Mouse (Mus musculus): ENCODE results near the gene Fam83e.

Gene Fam83e

DNA sequence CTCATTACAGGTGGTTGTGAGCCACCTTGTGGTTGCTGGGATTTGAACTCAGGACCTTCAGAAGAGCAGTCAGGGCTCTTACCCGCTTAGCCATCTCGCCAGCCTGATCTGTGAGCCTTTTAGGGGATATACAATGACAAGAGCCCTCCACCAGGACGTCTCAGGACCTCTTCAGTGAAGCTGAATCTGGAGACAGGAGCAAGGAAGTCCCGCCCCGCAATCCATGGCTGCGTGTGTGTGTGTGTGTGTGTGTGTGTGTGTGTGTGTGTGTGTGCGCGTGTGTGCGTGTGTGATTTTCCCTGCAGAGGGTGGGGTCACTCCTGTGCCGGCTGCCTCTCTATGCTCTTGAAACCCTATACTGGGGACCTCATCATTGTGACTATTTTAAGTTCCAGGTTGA, 18.8 kb downstream of the Fam83e start:
- DNase-seq (ENCODE audit: low read depth, low spot score): no peak

DNA sequence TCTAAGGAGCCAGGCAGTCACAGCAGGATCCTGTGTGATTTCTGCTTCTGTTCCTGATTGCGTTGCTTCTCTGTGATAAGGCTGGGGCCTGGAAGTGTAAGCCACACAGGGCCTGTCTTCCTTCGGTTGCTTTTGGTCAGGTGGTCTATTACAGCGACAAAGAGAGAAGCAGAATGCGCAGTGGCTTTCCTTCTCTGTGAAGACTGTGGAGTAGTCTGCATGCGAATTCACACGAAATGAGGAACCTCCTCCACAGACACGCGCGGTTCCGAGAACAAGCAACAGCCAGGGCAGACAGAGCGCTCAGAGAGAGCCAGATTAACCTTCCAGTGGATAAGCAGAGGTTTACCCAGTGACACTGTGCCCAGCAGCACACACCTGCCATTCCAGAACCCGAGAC, 20.3 kb downstream of the Fam83e start:
- peak; percentile 22 for DNase-seq (ENCODE audit: low read depth, low spot score)

DNA sequence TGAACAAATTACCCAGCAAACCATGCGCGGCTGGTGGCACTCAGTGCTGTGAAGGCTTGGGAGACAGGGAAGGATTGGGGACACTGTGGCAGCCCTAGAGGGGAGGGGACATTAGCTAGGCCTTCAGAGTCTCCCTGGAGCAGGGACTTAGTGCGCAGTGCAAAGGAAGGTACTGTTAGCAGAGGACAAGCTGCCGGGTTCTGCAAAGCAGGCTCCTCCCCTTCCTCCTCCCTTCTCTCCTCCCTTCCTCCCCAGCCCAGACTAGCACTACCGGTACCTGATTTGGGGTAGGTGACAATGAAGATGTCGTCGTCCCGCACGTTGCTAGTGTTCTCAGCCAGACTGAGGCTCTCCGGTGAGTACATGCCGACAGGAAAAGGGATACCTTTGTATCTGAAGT, 20.8 kb downstream of the Fam83e start:
- peak; percentile 63 for DNase-seq (ENCODE audit: low read depth, low spot score)

DNA sequence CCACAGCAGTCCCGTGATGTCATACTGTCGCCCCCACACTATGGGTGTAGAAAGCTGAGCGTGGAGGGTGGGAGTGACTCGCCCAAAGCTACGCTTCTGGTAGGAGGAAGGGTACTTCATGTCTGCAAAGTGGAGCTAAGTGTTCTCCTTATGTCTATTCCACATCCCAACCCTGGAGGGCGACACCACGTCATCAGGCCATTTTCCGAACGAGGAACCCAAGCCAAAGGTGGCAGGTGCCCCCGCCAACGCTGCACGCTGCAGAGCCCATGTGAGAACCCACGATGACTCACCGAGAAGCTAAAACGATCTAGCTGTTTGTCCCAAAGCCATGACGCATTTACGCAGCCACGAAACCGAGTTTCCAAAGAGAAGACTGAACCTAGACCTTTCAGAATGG, 21.3 kb downstream of the Fam83e start:
- peak; percentile 86 for DNase-seq (ENCODE audit: low read depth, low spot score)

DNA sequence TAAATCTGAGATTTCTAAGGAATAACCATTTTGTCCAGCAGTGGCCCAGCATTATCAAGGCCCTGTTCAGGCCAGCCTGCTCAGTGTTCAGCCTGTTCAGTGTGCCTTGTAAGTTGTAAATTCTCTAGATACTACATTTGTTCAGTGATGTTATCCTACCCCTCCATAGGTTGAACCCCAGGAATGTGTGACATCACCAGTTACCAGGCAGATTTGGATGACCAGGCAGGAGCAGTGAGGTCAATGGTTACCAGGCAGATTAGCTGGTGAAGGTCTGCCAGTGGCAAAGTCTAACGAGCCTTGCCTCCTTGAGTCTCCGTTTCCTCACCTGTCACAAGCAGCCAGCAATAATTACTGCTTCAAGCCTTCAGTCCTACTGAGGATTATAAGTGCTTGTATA, 23.4 kb downstream of the Fam83e start:
- peak; percentile 70 for DNase-seq (ENCODE audit: low read depth, low spot score)

DNA sequence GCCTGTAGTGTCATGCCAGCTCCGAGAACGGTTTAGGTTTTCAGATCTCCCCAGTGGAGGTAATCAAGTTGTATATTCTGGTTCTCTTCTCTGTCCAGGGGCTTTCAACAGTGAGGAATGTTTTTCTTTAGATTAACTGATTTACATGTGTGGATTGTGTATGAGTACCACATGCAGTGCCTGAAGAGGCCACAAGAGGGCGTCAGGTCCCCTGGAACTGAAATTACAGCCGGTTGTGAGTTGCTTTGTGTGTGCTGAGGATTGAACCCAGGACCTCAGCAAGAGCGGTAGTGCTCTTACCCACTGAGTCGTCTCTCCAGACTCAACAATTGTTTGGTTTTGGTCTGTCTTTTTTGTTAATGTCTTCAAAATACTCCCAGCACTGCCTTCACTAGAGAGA, 25.5 kb downstream of the Fam83e start:
- no peak for DNase-seq (ENCODE audit: low read depth, low spot score)

DNA sequence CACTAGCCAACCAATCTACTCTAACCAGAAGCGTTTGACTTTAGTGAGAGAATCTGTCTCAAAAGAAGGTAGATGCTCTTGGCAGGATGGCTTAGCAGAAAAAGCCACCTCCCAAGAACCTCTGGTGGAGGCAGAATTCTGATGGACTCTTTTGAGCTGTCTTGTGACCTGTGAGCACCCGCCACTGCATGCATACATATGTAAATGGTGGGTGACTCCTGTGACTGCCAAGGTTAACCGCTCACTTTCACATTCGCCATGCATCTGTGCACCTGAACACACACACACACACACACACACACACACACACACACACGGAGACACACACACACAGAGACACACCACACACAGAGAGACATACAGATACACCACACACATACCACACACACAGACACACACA, 26.4 kb downstream of the Fam83e start:
- no peak for DNase-seq (ENCODE audit: low read depth, low spot score)

DNA sequence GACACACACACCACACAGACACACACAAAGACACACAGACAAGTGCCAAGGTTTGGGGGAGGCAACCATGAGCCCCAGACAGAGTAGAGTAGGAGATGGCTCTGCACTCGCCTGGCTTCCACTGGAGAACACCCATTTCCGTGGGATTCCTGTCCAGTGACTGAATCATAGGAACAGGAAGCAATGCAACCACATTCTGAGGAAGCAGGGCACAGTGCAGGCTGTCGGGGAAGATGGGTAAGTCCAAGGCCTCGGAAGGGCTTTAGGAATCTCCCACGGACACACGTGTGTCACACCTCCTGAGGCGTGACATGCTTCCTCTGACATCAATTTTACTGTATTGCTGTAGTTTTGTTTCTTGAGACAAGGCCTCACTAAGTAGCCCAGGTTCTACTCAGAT, 27.1 kb downstream of the Fam83e start:
- no peak for DNase-seq (ENCODE audit: low read depth, low spot score)

DNA sequence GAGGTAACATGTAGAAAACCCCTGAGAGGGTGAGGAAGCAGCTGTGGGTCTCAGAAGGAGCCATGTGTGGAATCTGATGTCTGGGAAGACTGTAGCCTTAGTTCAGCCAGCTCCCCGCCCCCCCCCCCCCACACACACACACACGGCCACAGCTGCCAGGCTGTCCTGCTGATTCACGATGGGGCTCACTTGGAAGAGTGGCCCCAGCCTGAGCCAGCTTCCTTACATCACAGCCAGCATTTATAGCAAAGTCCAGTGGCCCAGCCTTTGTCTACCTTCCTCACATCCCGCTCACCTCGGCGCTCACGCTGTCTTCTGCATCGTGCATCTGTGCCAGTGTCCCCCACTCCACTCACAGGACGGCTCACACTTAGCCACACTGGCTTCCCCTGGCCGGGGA, 28.4 kb downstream of the Fam83e start:
- no peak for DNase-seq (ENCODE audit: low read depth, low spot score)

DNA sequence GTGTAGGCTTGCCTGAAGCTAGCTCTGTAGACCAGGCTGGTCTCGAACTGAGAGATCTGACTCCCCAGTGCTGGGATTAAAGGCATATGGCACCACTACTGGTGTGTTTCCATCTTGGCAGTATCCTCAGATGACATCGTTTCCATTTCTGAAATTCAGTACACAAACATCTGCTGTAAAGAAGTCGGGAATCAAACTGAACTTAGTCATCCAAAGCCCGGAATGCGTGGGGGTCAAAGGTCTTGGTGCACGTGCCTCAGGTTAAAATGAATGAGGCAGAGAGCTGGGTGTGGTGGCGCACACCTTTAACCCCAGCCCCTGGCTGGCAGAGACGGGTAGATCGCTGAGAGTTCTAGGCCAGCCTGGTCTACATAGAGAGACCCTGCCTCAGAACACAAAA, 29.1 kb downstream of the Fam83e start:
- no peak for DNase-seq (ENCODE audit: low read depth, low spot score)

DNA sequence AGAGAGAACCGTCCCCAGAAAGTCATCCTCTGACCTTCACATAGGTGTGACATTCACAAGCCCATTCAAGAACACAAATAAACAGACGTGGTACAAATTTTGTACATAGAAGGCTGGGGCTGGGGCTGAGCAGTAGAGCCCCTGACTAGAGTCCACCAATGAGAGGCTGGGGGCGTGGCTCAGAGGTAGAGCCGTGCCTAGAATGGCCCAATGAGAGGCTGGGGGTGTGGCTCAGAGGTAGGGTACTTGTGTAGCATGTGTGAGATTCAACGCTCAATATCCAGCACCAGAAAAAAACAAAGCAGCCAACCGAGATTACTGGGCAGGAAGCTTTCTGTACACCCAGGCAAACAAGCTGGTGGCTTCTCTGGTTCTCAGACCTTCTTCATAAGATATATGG, 34.7 kb downstream of the Fam83e start:
- no peak for DNase-seq (ENCODE audit: low read depth, low spot score)

DNA sequence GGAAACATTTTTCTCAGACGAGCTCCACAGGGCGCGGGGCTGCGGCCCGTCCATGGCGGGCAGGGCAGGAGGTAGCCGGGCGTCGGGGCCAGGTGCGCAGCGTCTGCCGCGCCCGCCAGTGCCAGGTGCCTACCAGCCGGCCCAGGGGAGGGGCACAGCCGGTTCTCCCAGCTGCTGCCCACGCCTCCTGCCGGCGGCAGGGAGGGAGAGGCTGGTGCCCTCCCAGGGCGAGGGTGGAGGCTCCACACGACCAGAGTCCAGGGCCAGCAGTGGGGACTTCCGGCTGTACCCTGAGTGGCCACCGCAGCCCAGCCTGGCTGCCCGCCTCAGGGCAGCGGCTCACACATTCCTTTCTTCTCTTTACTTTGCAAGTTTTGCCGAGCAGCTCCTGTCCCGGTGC, 38.4 kb downstream of the Fam83e start:
- DNase-seq (ENCODE audit: low read depth, low spot score): no peak

DNA sequence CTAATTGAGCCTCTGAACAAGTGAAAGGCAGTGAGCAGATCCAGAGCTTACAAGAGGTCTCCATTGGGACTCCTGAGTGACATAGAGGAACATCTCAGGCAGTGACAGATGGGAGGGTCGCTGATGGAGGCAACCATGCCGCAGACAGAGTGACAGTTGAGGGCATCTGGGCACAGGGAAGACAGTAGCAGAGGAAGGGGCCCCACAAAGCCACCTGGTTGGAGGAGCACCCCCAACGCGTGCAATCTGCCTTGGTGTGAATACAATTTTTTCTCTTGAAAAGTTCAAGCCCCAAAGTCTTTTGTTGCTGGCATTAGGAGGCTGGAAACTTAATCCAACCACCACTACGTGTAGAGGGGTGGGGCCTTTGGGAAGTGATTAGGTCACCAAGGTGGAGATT, 39.1 kb downstream of the Fam83e start:
- DNase-seq (ENCODE audit: low read depth, low spot score): no peak

DNA sequence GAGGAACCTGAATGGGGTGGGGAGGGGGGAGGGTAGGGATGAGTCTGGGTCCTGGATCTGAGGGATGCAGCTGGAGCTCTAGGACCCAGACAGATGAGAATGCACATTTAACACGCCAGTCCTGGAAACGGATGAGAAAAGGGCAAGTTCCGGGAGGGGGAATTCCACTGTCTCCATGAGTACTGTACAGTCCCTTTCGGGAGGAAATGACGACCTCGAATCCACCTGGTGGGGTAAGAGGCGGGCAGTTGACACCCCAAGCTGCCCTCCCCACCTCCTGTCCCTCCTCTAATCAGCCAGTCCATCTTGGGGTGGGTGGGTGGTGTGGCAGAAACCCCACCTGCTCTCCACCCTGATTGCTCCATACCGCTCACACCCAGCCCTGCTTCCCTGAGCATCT, 45.0 kb downstream of the Fam83e start:
- no peak for DNase-seq (ENCODE audit: low read depth, low spot score)

DNA sequence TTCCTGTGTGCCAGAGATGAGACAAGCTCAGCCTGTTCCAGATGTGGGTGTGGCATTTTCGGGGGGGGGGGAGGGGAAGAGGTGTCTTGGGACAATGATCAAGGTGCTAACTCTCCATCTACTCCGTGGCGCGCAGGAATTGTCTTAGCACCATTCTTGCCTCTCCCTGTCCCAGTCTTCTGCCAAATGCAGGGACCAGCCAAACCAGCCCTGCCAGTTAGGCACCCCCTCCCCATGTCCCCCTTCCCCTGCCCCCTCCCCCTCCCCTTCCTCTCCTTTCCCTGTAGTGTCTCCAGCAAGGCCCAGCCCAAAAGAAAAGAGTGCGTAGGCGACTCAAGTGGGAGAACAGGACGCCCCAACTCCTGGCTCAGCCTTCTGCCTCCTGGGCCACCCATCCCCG, 45.8 kb downstream of the Fam83e start:
- DNase-seq (ENCODE audit: low read depth, low spot score): no peak

DNA sequence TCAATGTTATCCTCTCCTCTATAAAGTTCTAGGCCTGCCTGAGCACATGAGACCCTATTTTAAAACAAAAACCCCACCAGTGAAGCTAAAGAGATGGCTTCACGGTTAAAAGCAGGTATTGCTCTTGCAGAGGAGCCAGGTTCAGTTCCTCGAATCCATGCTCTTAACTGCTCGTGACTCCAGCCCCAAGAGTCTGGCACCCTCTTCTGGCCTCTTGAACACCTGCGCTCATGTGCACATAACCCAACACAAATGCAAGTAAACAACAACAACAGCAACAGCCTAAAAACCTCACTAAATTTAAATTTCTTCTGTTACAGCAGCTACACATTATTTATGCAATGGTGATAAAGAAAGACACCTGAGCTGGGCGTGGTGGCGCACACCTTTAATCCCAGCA, 46.5 kb downstream of the Fam83e start:
- DNase-seq (ENCODE audit: low read depth, low spot score): no peak

DNA sequence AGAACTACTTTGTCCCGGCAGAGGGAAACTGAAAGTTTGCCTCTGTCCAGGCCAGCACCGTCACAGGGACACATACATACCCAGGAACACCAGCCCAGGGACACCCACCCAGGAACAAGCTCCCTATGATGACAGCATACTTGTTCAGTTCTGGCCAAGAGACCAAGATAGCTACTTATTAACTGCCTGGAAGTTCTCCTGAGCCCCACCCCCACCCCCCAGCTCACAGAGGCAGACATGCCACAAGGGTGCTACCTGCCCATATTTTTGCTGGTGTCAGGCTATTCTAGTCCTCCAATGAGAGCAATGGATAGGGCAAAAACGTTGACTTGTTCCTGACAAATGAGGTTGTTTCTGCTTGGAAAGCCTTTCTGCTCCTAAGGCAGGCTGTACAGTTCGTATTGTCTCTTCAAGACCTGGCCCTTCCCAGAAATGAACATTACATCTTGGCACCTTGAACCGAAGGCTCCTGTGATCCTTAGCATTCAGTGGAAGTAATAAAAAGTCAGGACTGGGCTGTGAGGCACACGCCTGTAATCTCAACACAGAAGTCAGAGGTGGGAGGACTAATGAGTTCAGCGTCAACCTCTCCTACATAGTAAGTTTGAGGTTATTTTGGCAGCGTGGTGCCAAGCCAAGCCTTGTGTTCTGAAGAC, 49.5 kb downstream of the Fam83e start:
- DNase-seq (ENCODE audit: low read depth, low spot score): no peak

DNA sequence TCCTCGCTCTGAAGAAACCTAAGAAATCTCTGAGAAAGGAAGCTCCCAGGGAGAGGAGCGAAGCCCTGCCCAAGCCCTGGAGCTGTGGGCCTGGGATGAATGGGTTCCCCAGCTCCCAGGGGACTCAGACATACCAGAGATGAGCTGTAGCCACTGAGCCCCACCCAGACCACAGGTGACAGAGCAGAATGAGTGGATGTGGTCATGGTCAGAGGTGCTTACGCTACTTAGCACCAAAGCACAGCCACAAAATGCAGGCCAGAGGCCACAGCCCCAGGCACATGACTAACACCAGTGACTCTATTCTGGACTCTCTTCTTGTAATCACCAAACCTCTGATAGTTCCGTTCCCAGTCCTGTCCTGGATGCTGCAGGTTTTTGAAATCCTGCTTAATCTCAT, 50.1 kb downstream of the Fam83e start:
- DNase-seq (ENCODE audit: low read depth, low spot score): no peak

DNA sequence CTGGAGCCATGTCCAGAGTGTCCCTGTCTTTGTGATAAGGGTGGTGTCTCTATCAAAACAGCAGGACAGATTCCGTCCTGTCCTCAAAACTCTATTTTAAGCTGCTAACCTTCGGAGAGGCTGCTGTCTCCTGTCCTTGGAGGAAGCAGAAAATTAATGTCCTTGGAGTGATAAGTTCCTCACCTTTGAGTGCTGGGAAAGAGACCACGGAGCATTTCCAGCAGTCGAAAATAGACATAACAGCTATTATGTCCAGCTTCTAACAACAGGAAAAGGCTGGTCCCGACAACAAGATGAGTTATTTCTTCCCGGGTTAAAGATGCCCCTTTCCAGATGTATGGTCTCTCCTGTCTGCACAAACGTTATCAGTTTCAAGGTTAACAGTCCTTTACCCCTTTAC, 54.2 kb downstream of the Fam83e start:
- DNase-seq (ENCODE audit: low read depth, low spot score): no peak
